Comparison of ENCODE assay signal across 14 mouse cellular contexts in the genomic region with DNA sequence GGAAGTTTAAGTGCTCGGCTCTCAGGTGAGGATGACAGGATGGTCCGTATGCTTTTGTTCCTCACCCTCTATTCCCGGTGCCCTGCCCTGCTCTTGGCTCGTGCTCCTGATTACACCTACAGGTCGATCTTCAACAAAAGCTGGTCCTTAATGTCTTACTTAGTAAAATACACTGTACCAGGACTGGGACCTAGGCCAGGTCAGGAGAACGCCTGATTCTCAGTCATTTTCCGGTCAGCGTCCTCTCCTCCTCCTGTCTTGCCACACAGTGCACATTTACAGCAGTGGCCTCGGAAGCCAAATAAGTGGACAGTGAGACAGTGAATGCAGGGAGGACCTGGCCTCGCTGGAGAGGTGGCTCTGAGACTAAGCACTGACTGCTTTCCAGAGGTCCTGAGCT. TPM values are rescaled to one million over a fixed set of nuclear protein-coding genes. Genes with fewer than 3 reads are reported as not detected.
DNase-seq lines count a peak whose midpoint lies in the region; ATAC-seq and TF ChIP-seq lines count a peak whose summit lies in the region.
"Had no signal": no experiment of that assay in that cellular context is flagged by ENCODE, and none has a peak within 500 bp of the region (broad histone marks: within the 10 kb centered on the region; RNA-seq: fewer than 3 reads in every experiment).

No protein-coding gene starts in this region.

- H3K9ac ChIP-seq in heart, adult 2 months (ENCODE audit: low read depth, low read length): no peak overlapping the region
- no peak overlapping the region for H3K9ac ChIP-seq in lung, embryonic 16.5 days (ENCODE audit: low read length)
- H3K9ac ChIP-seq: liver, embryonic 14.5 days; neural tube, embryonic 15.5 days had no signal

- DNase-seq in heart, adult 2 months: no peak
- no peak for DNase-seq in heart, adult 18-20 months
- peak; percentile 32 for DNase-seq in kidney, adult 11 months
- no peak for DNase-seq in kidney, postnatal 10 days
- no peak for DNase-seq in lung, postnatal 14 days
- DNase-seq in kidney, postnatal 14 days: peak; percentile 29
- DNase-seq in adrenal gland, adult 2 months: no peak
- DNase-seq: B cell, adult 2 months; left cerebral cortex, postnatal 4 days; right cerebral cortex, postnatal 4 days had no signal

- no peak for TF ChIP-seq EP300 in heart, adult 2 months (IDR thresholded peaks at IDR 0.05; ENCODE audit: insufficient read depth, low read depth, low read length)

- no peak for TF ChIP-seq CTCF in heart, adult 2 months (IDR thresholded peaks at IDR 0.05)

- ATAC-seq in lung, embryonic 16.5 days (ENCODE audit: low read depth): no peak
- ATAC-seq: Patski had no signal

- 61% methylated on average over 10 of the region's 10 CpGs for WGBS in heart, adult 2 months
- WGBS in lung, embryonic 16.5 days: 68% methylated on average over 10 of the region's 10 CpGs

- H3K9me3 ChIP-seq in lung, embryonic 16.5 days (ENCODE audit: control insufficient read depth, low read length): no peaks in the 10 kb centered on the region
- H3K9me3 ChIP-seq: neural tube, embryonic 15.5 days had no signal

- peaks cover 20% of the 10 kb centered on the region for H3K4me1 ChIP-seq in heart, adult 2 months (ENCODE audit: control insufficient read depth, insufficient read depth, low read length)
- H3K4me1 ChIP-seq in lung, embryonic 16.5 days (replicated peaks; ENCODE audit: control insufficient read depth, insufficient read depth, low read length): peaks cover 23% of the 10 kb centered on the region

- H3K27me3 ChIP-seq in heart, adult 2 months (ENCODE audit: control insufficient read depth, insufficient read depth, low read length): no peaks in the 10 kb centered on the region
- no peaks in the 10 kb centered on the region for H3K27me3 ChIP-seq in lung, embryonic 16.5 days (ENCODE audit: control insufficient read depth, insufficient read depth, low read depth, low read length)
- H3K27me3 ChIP-seq: neural tube, embryonic 15.5 days; Patski had no signal

- no peak overlapping the region for H3K4me3 ChIP-seq in heart, adult 2 months
- H3K4me3 ChIP-seq in lung, embryonic 16.5 days (ENCODE audit: low read length): no peak overlapping the region
- H3K4me3 ChIP-seq: neural tube, embryonic 15.5 days had no signal

- H3K79me2 ChIP-seq in heart, adult 2 months (replicated peaks; ENCODE audit: control insufficient read depth, insufficient read depth, low read length): peaks cover 13% of the 10 kb centered on the region

- H3K27ac ChIP-seq in heart, adult 2 months: peak overlapping the region; percentile 6; the same call in 1 of the 2 replicates
- peak overlapping the region; percentile 15 for H3K27ac ChIP-seq in lung, embryonic 16.5 days (ENCODE audit: low read length)
- H3K27ac ChIP-seq: liver, embryonic 14.5 days had no signal

- TF ChIP-seq POLR2A in heart, adult 2 months (IDR thresholded peaks at IDR 0.05; ENCODE audit: insufficient read depth, low read depth, low read length): no peak

- H3K4me2 ChIP-seq in lung, embryonic 16.5 days (ENCODE audit: low read depth, low read length): no peak overlapping the region
- H3K4me2 ChIP-seq: neural tube, embryonic 15.5 days had no signal

- peaks cover 6% of the 10 kb centered on the region; the same call in 1 of the 2 replicates for H3K36me3 ChIP-seq in heart, adult 2 months (ENCODE audit: control insufficient read depth, insufficient read depth, low read length)
- peaks cover 22% of the 10 kb centered on the region for H3K36me3 ChIP-seq in lung, embryonic 16.5 days (ENCODE audit: control insufficient read depth, insufficient read depth, low read length)

- intact Hi-C loops in heart, adult 2 months (cut with DNase I): no loop called here

RNA-seq across cellular contexts. Expression of a gene that starts 12.0 kb away (rescaled TPM):
- 10 to 100 TPM; 83.8 to 83.9 TPM for total RNA-seq in heart, adult 2 months (2021)
- polyA plus RNA-seq in heart, adult 2 months (2012; rRNA removed): 80.8 and 105 TPM in 2 replicates
- 10 to 100 TPM; 77.1 to 83.0 TPM for total RNA-seq in heart, adult 18-20 months (2021)
- 82.4 and 86.9 TPM in 2 replicates for polyA plus RNA-seq in lung, embryonic 16.5 days (2015; fragmentation: Nextera tagmentation; extraction: Ambion mirVana)
- 100 to 1,000 TPM in 1 of 2 experiments, 10 to 100 TPM in 1; 87.7 to 107 TPM for total RNA-seq in adrenal gland, adult 2 months (2021)
- polyA plus RNA-seq in adrenal gland, adult 2 months (2012; rRNA removed): 61.6 and 71.6 TPM in 2 replicates

RNA-seq across cellular contexts. Expression of a gene that starts 43.0 kb away (rescaled TPM):
- 1 to 10 TPM; 1.4 to 1.8 TPM for total RNA-seq in heart, adult 2 months (2021)
- polyA plus RNA-seq in heart, adult 2 months (2012; rRNA removed): 2.1 and 2.8 TPM in 2 replicates
- 1 to 10 TPM in 1 of 2 experiments, under 1 TPM in 1; 0.72 to 1.6 TPM for total RNA-seq in heart, adult 18-20 months (2021)
- polyA plus RNA-seq in lung, embryonic 16.5 days (2015; fragmentation: Nextera tagmentation; extraction: Ambion mirVana): 9.1 and 9.2 TPM in 2 replicates
- 10 to 100 TPM in 1 of 2 experiments, 1 to 10 TPM in 1; 8.8 to 17.8 TPM for total RNA-seq in adrenal gland, adult 2 months (2021)
- polyA plus RNA-seq in adrenal gland, adult 2 months (2012; rRNA removed): 19.7 and 22.5 TPM in 2 replicates

RNA-seq across cellular contexts. Expression of a gene that starts 43.3 kb away (rescaled TPM):
- 10 to 100 TPM; 65.1 to 74.8 TPM for total RNA-seq in heart, adult 2 months (2021)
- 71.9 and 89.6 TPM in 2 replicates for polyA plus RNA-seq in heart, adult 2 months (2012; rRNA removed)
- total RNA-seq in heart, adult 18-20 months (2021): 10 to 100 TPM; 71.6 to 77.3 TPM
- 111 and 135 TPM in 2 replicates for polyA plus RNA-seq in lung, embryonic 16.5 days (2015; fragmentation: Nextera tagmentation; extraction: Ambion mirVana)
- total RNA-seq in adrenal gland, adult 2 months (2021): 100 to 1,000 TPM in 1 of 2 experiments, 10 to 100 TPM in 1; 63.4 to 125 TPM
- 124 and 125 TPM in 2 replicates for polyA plus RNA-seq in adrenal gland, adult 2 months (2012; rRNA removed)

RNA-seq across cellular contexts. Expression of a gene that starts 57.6 kb away (rescaled TPM):
- total RNA-seq in heart, adult 2 months (2021): 10 to 100 TPM; 32.0 to 36.3 TPM
- polyA plus RNA-seq in heart, adult 2 months (2012; rRNA removed): 31.4 and 31.7 TPM in 2 replicates
- 10 to 100 TPM; 33.9 to 36.8 TPM for total RNA-seq in heart, adult 18-20 months (2021)
- polyA plus RNA-seq in lung, embryonic 16.5 days (2015; fragmentation: Nextera tagmentation; extraction: Ambion mirVana): 45.7 and 47.0 TPM in 2 replicates
- 10 to 100 TPM; 67.7 to 70.0 TPM for total RNA-seq in adrenal gland, adult 2 months (2021)
- polyA plus RNA-seq in adrenal gland, adult 2 months (2012; rRNA removed): 191 and 279 TPM in 2 replicates

RNA-seq across cellular contexts. Expression of a gene that starts 57.6 kb away (rescaled TPM):
- 10 to 100 TPM; 18.8 to 22.8 TPM for total RNA-seq in heart, adult 2 months (2021)
- polyA plus RNA-seq in heart, adult 2 months (2012; rRNA removed): 9.8 and 15.9 TPM in 2 replicates
- 10 to 100 TPM; 19.7 to 26.3 TPM for total RNA-seq in heart, adult 18-20 months (2021)
- polyA plus RNA-seq in lung, embryonic 16.5 days (2015; fragmentation: Nextera tagmentation; extraction: Ambion mirVana): 50.2 and 50.7 TPM in 2 replicates
- total RNA-seq in adrenal gland, adult 2 months (2021): 10 to 100 TPM; 32.5 to 37.7 TPM
- 8.0 and 12.0 TPM in 2 replicates for polyA plus RNA-seq in adrenal gland, adult 2 months (2012; rRNA removed)

Comparison
In these comparisons a context has a peak if more than half of its experiments do, and no peak if none do; other contexts are left out.
1. DNase-seq: peak in kidney, adult 11 months (single experiment) and kidney, postnatal 14 days (single experiment); none in heart, adult 2 months (0 of 2), heart, adult 18-20 months (0 of 2), kidney, postnatal 10 days (single experiment), lung, postnatal 14 days (single experiment) and adrenal gland, adult 2 months (single experiment).